Mouse (Mus musculus): ENCODE measurements around the gene a.
"Not testable (repeated sequence)": the region's sequence is repeated elsewhere in the genome, so short reads cannot be mapped to it uniquely, and the experiment has no call there.

Gene a

GRCm38 (mm10) chr2:154863672-154864071 lies 72.5 kb downstream of the a start:
- no peak for DNase-seq

- no peak for DNase-seq
Measured at GRCm38 (mm10) chr2:154865696-154866095, 74.5 kb downstream of the a start.

GRCm38 (mm10) chr2:154868106-154868505 lies 76.9 kb downstream of the a start:
- no peak for DNase-seq

GRCm38 (mm10) chr2:154869954-154870641 lies 78.9 kb downstream of the a start:
- no peak for DNase-seq

- no peak for DNase-seq
Measured at GRCm38 (mm10) chr2:154876621-154877020, 85.4 kb downstream of the a start.

- DNase-seq: no peak
Measured at GRCm38 (mm10) chr2:154891585-154891984, 100.4 kb downstream of the a start.

- DNase-seq: peak; percentile 98
Measured at GRCm38 (mm10) chr2:154892201-154893044, 101.2 kb downstream of the a start, which contains the start of gene Eif2s2. Gene Eif2s2 (minus strand): TSS chr2:154892935.

- DNase-seq: no peak
Measured at GRCm38 (mm10) chr2:154893045-154893385, 101.8 kb downstream of the a start.

GRCm38 (mm10) chr2:154893548-154893947 lies 102.3 kb downstream of the a start:
- DNase-seq: no peak

- not testable (repeated sequence) for DNase-seq
Measured at GRCm38 (mm10) chr2:154899004-154899403, 107.8 kb downstream of the a start.

GRCm38 (mm10) chr2:154899412-154899811 lies 108.2 kb downstream of the a start:
- not testable (repeated sequence) for DNase-seq

GRCm38 (mm10) chr2:154902111-154902510 lies 110.9 kb downstream of the a start:
- DNase-seq: no peak

- no peak for DNase-seq
Measured at GRCm38 (mm10) chr2:154905796-154906195, 114.6 kb downstream of the a start.

GRCm38 (mm10) chr2:154908223-154908622 lies 117.0 kb downstream of the a start:
- not testable (repeated sequence) for DNase-seq

- DNase-seq: peak; percentile 36
Measured at GRCm38 (mm10) chr2:154909789-154910188, 118.6 kb downstream of the a start.

- DNase-seq: no peak
Measured at GRCm38 (mm10) chr2:154915922-154916541, 124.8 kb downstream of the a start.

- peak; percentile 81 for DNase-seq
Measured at GRCm38 (mm10) chr2:154916547-154916946, 125.3 kb downstream of the a start.

GRCm38 (mm10) chr2:154917866-154918641 lies 126.9 kb downstream of the a start:
- DNase-seq: no peak

GRCm38 (mm10) chr2:154920896-154921295 lies 129.7 kb downstream of the a start:
- peak; percentile 56 for DNase-seq

GRCm38 (mm10) chr2:154922134-154922533 lies 130.9 kb downstream of the a start:
- not testable (repeated sequence) for DNase-seq

- DNase-seq: peak; percentile 97
Measured at GRCm38 (mm10) chr2:154925411-154926031, 134.3 kb downstream of the a start.

- DNase-seq: no peak
Measured at GRCm38 (mm10) chr2:154926843-154927242, 135.6 kb downstream of the a start.

Data from retina, postnatal 1 day (tissue).